Mouse (Mus musculus) erythroid progenitor cell, adult 5-6 weeks (primary cell): ENCODE measurements around the gene Jakmip3. TPM values are rescaled to one million over a fixed set of nuclear protein-coding genes. Genes with fewer than 3 reads are reported as not detected.

ENCODE experiments used
- ATAC-seq: replicated peaks from 2 replicates; pipeline ENCODE4 v1.8.0; 2016; ENCODE audit warnings: moderate number of reproducible peaks, mild to moderate bottlenecking, moderate TSS enrichment, inconsistent platforms; ENCODE audit not compliant: poor library complexity, low FRiP score, severe bottlenecking
- total RNA-seq, 2 experiments: library from RNA; stranded (forward) in 1 of 2; stranded (reverse) in 1 of 2; fragments of 150-400 nt in 1 of 2; fragments of 186-747, 209-891 nt in 1 of 2; gene quantifications; 2 replicates each; pipeline versions ENCODE4 v1.2.3 to v1.2.4; 2015 to 2017; ENCODE audit warnings: low replicate concordance in 2 of 2

Gene Jakmip3
- total RNA-seq, 2 experiments from 2014 or later, result not detected

- ATAC-seq, result no peak
These were observed 151.2 kb downstream of the Jakmip3 start for GRCm38 (mm10) chr7:139091681-139092080.

GRCm38 (mm10) chr7:139092676-139093075 lies 152.1 kb downstream of the Jakmip3 start:
- no peak for ATAC-seq

GRCm38 (mm10) chr7:139093124-139093523 lies 152.6 kb downstream of the Jakmip3 start:
- ATAC-seq, result no peak

GRCm38 (mm10) chr7:139093781-139094180 lies 153.3 kb downstream of the Jakmip3 start:
- no peak for ATAC-seq

GRCm38 (mm10) chr7:139094761-139095160 lies 154.2 kb downstream of the Jakmip3 start:
- no peak for ATAC-seq

GRCm38 (mm10) chr7:139095282-139095681 lies 154.8 kb downstream of the Jakmip3 start:
- ATAC-seq, result no peak

GRCm38 (mm10) chr7:139096399-139096798 lies 155.9 kb downstream of the Jakmip3 start:
- no peak for ATAC-seq

GRCm38 (mm10) chr7:139100531-139101095 lies 160.1 kb downstream of the Jakmip3 start:
- no peak for ATAC-seq

GRCm38 (mm10) chr7:139101286-139101804 lies 160.8 kb downstream of the Jakmip3 start:
- ATAC-seq, result no peak

GRCm38 (mm10) chr7:139101826-139102225 lies 161.3 kb downstream of the Jakmip3 start:
- ATAC-seq, result no peak

GRCm38 (mm10) chr7:139103960-139104381 lies 163.4 kb downstream of the Jakmip3 start:
- ATAC-seq, result no peak

- ATAC-seq, result no peak
These were observed 164.5 kb downstream of the Jakmip3 start for GRCm38 (mm10) chr7:139105076-139105475.

- ATAC-seq, result no peak
These were observed 165.2 kb downstream of the Jakmip3 start for GRCm38 (mm10) chr7:139105705-139106104.

GRCm38 (mm10) chr7:139107908-139108650 lies 167.5 kb downstream of the Jakmip3 start:
- no peak for ATAC-seq

- no peak for ATAC-seq
These were observed 178.7 kb downstream of the Jakmip3 start for GRCm38 (mm10) chr7:139119152-139119774.

- ATAC-seq, result no peak
These were observed 179.2 kb downstream of the Jakmip3 start for GRCm38 (mm10) chr7:139119775-139120153.

- no peak for ATAC-seq
These were observed 185.4 kb downstream of the Jakmip3 start for GRCm38 (mm10) chr7:139125881-139126280.

- ATAC-seq, result no peak
These were observed 186.0 kb downstream of the Jakmip3 start for GRCm38 (mm10) chr7:139126549-139126948.

- ATAC-seq, result no peak
These were observed 188.5 kb downstream of the Jakmip3 start for GRCm38 (mm10) chr7:139128994-139129393.

GRCm38 (mm10) chr7:139130361-139130760 lies 189.8 kb downstream of the Jakmip3 start:
- ATAC-seq, result no peak

- no peak for ATAC-seq
These were observed 191.0 kb downstream of the Jakmip3 start for GRCm38 (mm10) chr7:139131538-139131937.
